Mouse (Mus musculus) G1E (cell line): Measurements from ENCODE around the gene Nell2. TPM values are rescaled to one million over a fixed set of nuclear protein-coding genes. Genes with fewer than 3 reads are reported as not detected.

ENCODE experiments used
- ATAC-seq: 2 replicates; pipeline ENCODE4 v1.8.0; 2016; ENCODE audit warnings: mild to moderate bottlenecking; ENCODE audit not compliant: insufficient number of reproducible peaks, poor library complexity, low FRiP score, severe bottlenecking; ENCODE audit errors: extremely low read depth
- DNase-seq: peaks from one replicate; pipeline ENCODE4 v3.0.0; 2012; ENCODE audit warnings: low spot score
- H3K27me3 ChIP-seq: 2 replicates; pipeline ENCODE4 v1.6.1; 2012; ENCODE audit warnings: mild to moderate bottlenecking, low read length, inconsistent platforms; ENCODE audit not compliant: insufficient read depth
- H3K36me3 ChIP-seq: replicated peaks from 2 replicates; pipeline ENCODE3; 2012; ENCODE audit warnings: mild to moderate bottlenecking, inconsistent platforms
- H3K4me1 ChIP-seq: 2 replicates; pipeline ENCODE4 v1.6.1; 2012; ENCODE audit warnings: low read depth, low read length, inconsistent platforms, mixed read lengths; ENCODE audit not compliant: insufficient read depth
- H3K4me3 ChIP-seq: 2 replicates; pipeline ENCODE4 v1.5.1; 2012; ENCODE audit warnings: low read depth, mild to moderate bottlenecking, inconsistent platforms, low read length, moderate library complexity, mixed read lengths
- H3K9me3 ChIP-seq: replicated peaks from 2 replicates; pipeline ENCODE4 v1.6.1; 2012; ENCODE audit warnings: inconsistent platforms
- CTCF ChIP-seq: IDR thresholded peaks from 2 replicates; pipeline ENCODE4 v1.5.1; 2012; ENCODE audit warnings: low read depth, low read length, inconsistent platforms, mixed read lengths
- GATA1 ChIP-seq: IDR thresholded peaks from 2 replicates; pipeline ENCODE4 v1.6.1; 2012; ENCODE audit warnings: borderline replicate concordance, low read length, inconsistent platforms, mixed read lengths
- GATA2 ChIP-seq: IDR thresholded peaks from 2 replicates; pipeline ENCODE4 v1.6.1; 2012; ENCODE audit warnings: low read depth, low read length, inconsistent platforms, borderline replicate concordance
- POLR2AphosphoS5 ChIP-seq: IDR thresholded peaks from 2 replicates; pipeline ENCODE4 v1.6.1; 2012; ENCODE audit warnings: low read depth, low read length, inconsistent platforms; ENCODE audit not compliant: insufficient replicate concordance
- TAL1 ChIP-seq: conservative IDR thresholded peaks from 2 replicates; pipeline ENCODE4 v1.6.1; 2012; ENCODE audit warnings: low read depth, low read length, inconsistent platforms, mixed read lengths
- polyA plus RNA-seq: library from polyadenylated mRNA; stranded (reverse); fragments of >175 nt; gene quantifications from 2 replicates; pipeline ENCODE4 v1.2.3, GENCODE M21; 2012
- total RNA-seq, 2 experiments: library from RNA; stranded (forward) in 1 of 2; stranded (reverse) in 1 of 2; fragments of 200-1000 nt in 1 of 2; fragments of >200 nt in 1 of 2; fragmentation: Nextera tagmentation in 1 of 2; gene quantifications; 2 replicates each; pipeline ENCODE4 v1.2.3; 2014 to 2017

Nell2 gene
- total and polyA plus RNA-seq, 3 experiments: 0.05 TPM; not detected in 2

GRCm38 (mm10) chr15:95049171-95049729 lies 479.1 kb downstream of the Nell2 start:
- ATAC-seq: no peak
- no peaks in the 10 kb centered on the region for H3K4me1 ChIP-seq
- H3K36me3 ChIP-seq: no peaks in the 10 kb centered on the region
- H3K27me3 ChIP-seq: no peaks in the 10 kb centered on the region
- DNase-seq: no peak
- TF ChIP-seq GATA2 (no peak), POLR2AphosphoS5 (no peak), GATA1 (no peak), TAL1 (no peak), CTCF (no peak)
- H3K4me3 ChIP-seq: no peak overlapping the region
- H3K9me3 ChIP-seq: peaks cover 39% of the 10 kb centered on the region

- Histone ChIP-seq H3K36me3 (no peaks in the 10 kb centered on the region), H3K27me3 (no peaks in the 10 kb centered on the region), H3K4me1 (no peaks in the 10 kb centered on the region), H3K4me3 (no peak overlapping the region), H3K9me3 (peaks cover 44% of the 10 kb centered on the region)
- no peak for DNase-seq
- TF ChIP-seq TAL1 (no peak), GATA1 (no peak), GATA2 (no peak), CTCF (no peak), POLR2AphosphoS5 (no peak)
- no peak for ATAC-seq
Observed at GRCm38 (mm10) chr15:95047486-95047885, 480.9 kb downstream of the Nell2 start.

- Histone ChIP-seq H3K4me3 (no peak overlapping the region), H3K27me3 (no peaks in the 10 kb centered on the region), H3K36me3 (no peaks in the 10 kb centered on the region), H3K9me3 (peaks cover 47% of the 10 kb centered on the region), H3K4me1 (no peaks in the 10 kb centered on the region)
- TF ChIP-seq GATA1 (no peak), POLR2AphosphoS5 (no peak)
- DNase-seq (no peak), ATAC-seq (no peak)
Observed at GRCm38 (mm10) chr15:95044011-95044410, 484.3 kb downstream of the Nell2 start.

- DNase-seq: no peak
- H3K4me3 ChIP-seq: no peak overlapping the region
- TF ChIP-seq CTCF (no peak), POLR2AphosphoS5 (no peak), TAL1 (no peak), GATA1 (no peak), GATA2 (no peak)
- H3K27me3 ChIP-seq: no peaks in the 10 kb centered on the region
- no peak for ATAC-seq
- peaks cover 51% of the 10 kb centered on the region for H3K9me3 ChIP-seq
- no peaks in the 10 kb centered on the region for H3K36me3 ChIP-seq
- H3K4me1 ChIP-seq: no peaks in the 10 kb centered on the region
Observed at GRCm38 (mm10) chr15:95042437-95042836, 485.9 kb downstream of the Nell2 start.

- no peak for DNase-seq
- Histone ChIP-seq H3K27me3 (no peaks in the 10 kb centered on the region), H3K4me1 (no peaks in the 10 kb centered on the region), H3K9me3 (peaks cover 30% of the 10 kb centered on the region), H3K36me3 (no peaks in the 10 kb centered on the region), H3K4me3 (no peak overlapping the region)
- TF ChIP-seq TAL1 (no peak), CTCF (no peak), GATA1 (no peak), POLR2AphosphoS5 (no peak), GATA2 (no peak)
- ATAC-seq: no peak
Observed at GRCm38 (mm10) chr15:95029487-95029875, 498.9 kb downstream of the Nell2 start.

GRCm38 (mm10) chr15:95028862-95029486 lies 499.4 kb downstream of the Nell2 start:
- no peak for ATAC-seq
- no peak for TF ChIP-seq GATA2
- no peak for TF ChIP-seq GATA1
- no peak for TF ChIP-seq TAL1
- Histone ChIP-seq H3K9me3 (peaks cover 32% of the 10 kb centered on the region), H3K36me3 (no peaks in the 10 kb centered on the region), H3K4me1 (no peaks in the 10 kb centered on the region), H3K4me3 (no peak overlapping the region), H3K27me3 (no peaks in the 10 kb centered on the region)
- no peak for DNase-seq

Other genes starting within 250 kb of the Nell2 start
- 1.1 and 3.2 TPM in 2 replicates for gene Dbx2, start 127.4 kb upstream of the Nell2 start, total RNA-seq (2014; fragmentation: Nextera tagmentation)
- 0.06 and 0.16 TPM in 2 replicates for gene Dbx2, start 127.4 kb upstream of the Nell2 start, total RNA-seq (2017)
- 0.13 and 0.14 TPM in 2 replicates for gene Dbx2, start 127.4 kb upstream of the Nell2 start, polyA plus RNA-seq